Mouse (Mus musculus): ENCODE data around the gene Cdk5rap1. TPM values are rescaled to one million over a fixed set of nuclear protein-coding genes. Genes with fewer than 3 reads are reported as not detected.
"Not testable (repeated sequence)": the region's sequence is repeated elsewhere in the genome, so short reads cannot be mapped to it uniquely, and the experiment has no call there.

Cdk5rap1 gene
- polyA plus RNA-seq, 1 experiment = not detected

DNA sequence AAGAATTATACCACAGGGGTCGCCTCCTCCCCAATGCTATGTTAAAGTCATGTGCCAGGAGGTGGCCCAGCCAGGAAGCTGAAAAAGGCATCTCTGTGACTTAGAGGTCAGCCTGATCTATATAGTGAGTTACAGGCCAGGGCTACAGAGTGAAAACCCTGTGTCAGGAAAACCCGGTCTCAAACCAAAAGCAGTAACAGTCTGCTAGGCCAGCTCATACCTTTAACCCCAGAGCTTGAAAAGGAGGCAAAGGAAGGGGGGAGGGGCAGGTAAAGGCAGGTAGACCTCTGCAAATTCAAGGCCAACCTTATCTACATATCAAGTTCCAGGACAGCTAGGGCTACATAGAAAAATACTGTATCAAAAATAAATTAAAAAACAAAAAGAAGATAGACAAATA is 33.5 kb downstream of the Cdk5rap1 start:
- Histone ChIP-seq H3K4me3 (ENCODE audit: insufficient read depth, low read depth, low read length) (no peak overlapping the region), H3K27ac (ENCODE audit: insufficient read depth, low read depth, low read length) (no peak overlapping the region), H3K4me1 (ENCODE audit: control insufficient read depth, insufficient read depth, low read length) (no peaks in the 10 kb centered on the region)
- 76% methylated on average over 2 of the region's 2 CpGs for WGBS
- TF ChIP-seq POLR2A (IDR thresholded peaks at IDR 0.05; ENCODE audit: insufficient read depth, low read depth, low read length) = no peak
- TF ChIP-seq CTCF (IDR thresholded peaks at IDR 0.05; ENCODE audit: insufficient read depth, low read depth, low read length) = no peak

DNA sequence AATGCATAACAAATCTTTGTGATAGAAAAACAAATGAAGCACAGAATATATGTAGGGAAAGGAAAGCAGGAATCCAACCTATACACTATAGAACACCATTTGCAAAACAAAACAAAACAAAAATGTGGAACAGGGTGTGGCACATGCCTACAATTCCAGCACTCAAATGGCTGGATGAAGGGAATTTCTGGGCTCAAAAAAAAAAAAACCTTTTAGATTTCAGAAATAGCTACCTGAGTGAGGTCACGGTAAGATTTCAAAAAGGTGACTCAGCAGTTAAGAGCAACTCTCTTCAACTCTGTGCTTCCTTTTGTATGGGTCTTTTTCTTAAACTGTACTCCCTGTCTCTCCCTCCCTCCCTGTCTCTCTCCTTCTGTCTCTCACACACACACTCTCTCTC is 34.6 kb downstream of the Cdk5rap1 start:
- WGBS = 81% methylated on average over 1 of the region's 1 CpGs
- TF ChIP-seq CTCF (IDR thresholded peaks at IDR 0.05; ENCODE audit: insufficient read depth, low read depth, low read length) (no peak), POLR2A (IDR thresholded peaks at IDR 0.05; ENCODE audit: insufficient read depth, low read depth, low read length) (no peak)
- Histone ChIP-seq H3K4me1 (ENCODE audit: control insufficient read depth, insufficient read depth, low read length) (no peaks in the 10 kb centered on the region), H3K27ac (ENCODE audit: insufficient read depth, low read depth, low read length) (no peak overlapping the region), H3K4me3 (ENCODE audit: insufficient read depth, low read depth, low read length) (no peak overlapping the region)

DNA sequence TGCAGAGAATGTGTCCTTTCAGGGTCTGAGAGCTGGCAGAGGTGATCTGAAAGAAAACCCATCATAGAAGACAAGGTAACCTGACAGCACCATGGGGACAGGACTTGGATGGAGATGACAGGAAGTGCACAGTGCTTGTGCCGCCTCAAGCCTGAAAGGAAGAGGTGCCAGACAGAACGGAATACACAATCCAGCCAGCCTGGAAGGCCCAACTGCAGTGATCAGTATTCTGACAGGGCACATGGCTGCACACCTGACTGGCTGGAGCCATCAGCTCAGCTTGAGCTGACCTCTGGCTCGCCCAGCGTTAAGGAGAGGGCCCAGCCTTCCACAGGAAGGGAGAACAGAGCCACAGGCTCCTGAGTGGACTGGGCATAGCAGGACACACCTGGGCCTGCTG is 37.2 kb downstream of the Cdk5rap1 start:
- WGBS = 88% methylated on average over 4 of the region's 4 CpGs

DNA sequence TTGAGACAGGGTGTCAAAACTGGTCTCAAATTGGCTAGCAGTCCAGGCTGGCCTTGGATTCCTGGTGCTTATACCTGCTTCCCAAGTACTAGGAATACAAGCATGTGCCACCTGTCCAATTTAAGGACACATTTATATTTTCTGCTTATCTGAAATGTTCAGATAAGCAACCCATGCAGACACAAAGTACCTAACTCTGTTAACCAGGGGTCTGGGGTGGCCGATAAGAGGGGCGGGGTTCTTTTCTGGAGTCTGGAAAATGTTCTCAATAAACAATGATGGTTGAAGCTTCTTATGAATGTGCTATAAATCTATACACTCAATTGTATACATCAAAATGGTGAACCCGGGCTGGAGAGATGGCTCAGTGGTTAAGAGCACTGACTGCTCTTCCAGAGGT is 46.0 kb downstream of the Cdk5rap1 start:
- TF ChIP-seq POLR2A (IDR thresholded peaks at IDR 0.05; ENCODE audit: insufficient read depth, low read depth, low read length) (no peak), CTCF (IDR thresholded peaks at IDR 0.05; ENCODE audit: insufficient read depth, low read depth, low read length) (no peak)
- H3K4me3 ChIP-seq (ENCODE audit: insufficient read depth, low read depth, low read length) = no peak overlapping the region
- H3K4me1 ChIP-seq (ENCODE audit: control insufficient read depth, insufficient read depth, low read length) = no peaks in the 10 kb centered on the region
- H3K27ac ChIP-seq (ENCODE audit: insufficient read depth, low read depth, low read length) = no peak overlapping the region
- 84% methylated on average over 3 of the region's 3 CpGs for WGBS

More for the DNA sequence above, 37.2 kb downstream of the Cdk5rap1 start:
- Histone ChIP-seq H3K4me1 (ENCODE audit: control insufficient read depth, insufficient read depth, low read length) (no peaks in the 10 kb centered on the region), H3K4me3 (ENCODE audit: insufficient read depth, low read depth, low read length) (no peak overlapping the region), H3K27ac (ENCODE audit: insufficient read depth, low read depth, low read length) (no peak overlapping the region)
- no peak for TF ChIP-seq POLR2A (IDR thresholded peaks at IDR 0.05; ENCODE audit: insufficient read depth, low read depth, low read length)

DNA sequence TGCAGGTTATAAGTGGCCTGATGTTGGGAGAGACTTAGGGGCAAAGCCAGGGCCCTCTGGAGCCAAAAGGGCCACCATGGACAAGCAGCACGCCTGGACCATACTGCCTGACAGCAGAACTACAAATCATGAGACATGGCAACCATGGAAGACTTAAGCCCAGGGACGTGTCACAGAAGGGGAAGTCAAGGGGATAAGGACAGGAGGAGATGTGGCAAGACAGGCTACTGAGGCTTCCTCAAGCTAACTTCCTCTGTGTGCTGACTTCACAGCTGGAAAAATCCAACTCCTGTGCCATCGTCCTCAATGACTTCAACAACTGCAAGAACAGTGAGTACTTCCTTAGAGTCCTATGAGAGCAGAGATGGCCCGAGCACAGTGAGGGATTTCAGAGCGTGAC is 59.0 kb downstream of the Cdk5rap1 start:
- 85% methylated on average over 5 of the region's 5 CpGs for WGBS
- H3K4me3 ChIP-seq (ENCODE audit: insufficient read depth, low read depth, low read length); H3K27ac ChIP-seq (ENCODE audit: insufficient read depth, low read depth, low read length); H3K4me1 ChIP-seq (ENCODE audit: control insufficient read depth, insufficient read depth, low read length): not testable (repeated sequence)

DNA sequence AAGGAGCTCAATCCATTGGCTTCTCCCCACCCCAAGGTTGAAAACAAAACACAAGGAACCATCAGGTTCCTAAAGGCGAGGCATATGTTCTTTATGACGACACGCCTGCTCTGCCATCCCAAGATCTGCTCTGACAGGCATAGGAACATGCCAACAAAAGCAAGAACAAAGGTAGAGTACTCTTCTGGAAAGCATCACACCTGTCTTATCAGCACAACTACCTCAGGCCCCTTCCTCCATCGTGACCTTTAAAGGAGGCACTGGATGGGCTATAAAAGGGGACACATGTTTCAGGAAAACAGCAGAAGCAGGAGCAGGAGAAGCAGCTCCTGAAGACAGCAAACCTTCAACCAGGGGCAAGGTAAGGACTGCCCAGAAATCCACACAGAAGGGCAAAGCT is 65.9 kb downstream of the Cdk5rap1 start, which contains the start of gene Bpifb9b:
Gene Bpifb9b, plus strand, starts transcription at position 301 of the 400 bp plus-strand sequence.
- not testable (repeated sequence) for H3K27ac ChIP-seq (ENCODE audit: insufficient read depth, low read depth, low read length); H3K4me1 ChIP-seq (ENCODE audit: control insufficient read depth, insufficient read depth, low read length); H3K4me3 ChIP-seq (ENCODE audit: insufficient read depth, low read depth, low read length)
- 87% methylated on average over 4 of the region's 4 CpGs for WGBS

DNA sequence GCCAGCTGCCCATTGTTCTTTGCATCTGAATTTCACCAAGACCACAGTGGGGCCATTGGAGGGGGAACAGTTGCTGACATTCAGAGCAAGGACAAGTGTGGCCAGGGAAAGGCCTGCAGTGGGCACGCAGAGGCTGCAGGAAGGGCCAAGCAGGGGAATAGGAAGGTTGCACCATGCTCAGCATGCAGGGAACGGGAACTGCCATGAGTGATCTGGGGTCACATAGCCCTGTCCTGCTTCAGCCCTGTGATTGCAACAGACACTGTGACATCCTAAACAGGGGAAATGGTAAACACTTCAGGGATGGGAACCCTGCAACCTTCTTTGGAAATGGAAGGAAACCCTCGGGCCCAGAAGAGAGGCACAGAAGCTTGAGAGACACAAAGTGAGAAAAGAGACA is 68.2 kb downstream of the Cdk5rap1 start:
- WGBS = 85% methylated on average over 1 of the region's 3 CpGs
- not testable (repeated sequence) for H3K4me3 ChIP-seq (ENCODE audit: insufficient read depth, low read depth, low read length); H3K4me1 ChIP-seq (ENCODE audit: control insufficient read depth, insufficient read depth, low read length); H3K27ac ChIP-seq (ENCODE audit: insufficient read depth, low read depth, low read length)

DNA sequence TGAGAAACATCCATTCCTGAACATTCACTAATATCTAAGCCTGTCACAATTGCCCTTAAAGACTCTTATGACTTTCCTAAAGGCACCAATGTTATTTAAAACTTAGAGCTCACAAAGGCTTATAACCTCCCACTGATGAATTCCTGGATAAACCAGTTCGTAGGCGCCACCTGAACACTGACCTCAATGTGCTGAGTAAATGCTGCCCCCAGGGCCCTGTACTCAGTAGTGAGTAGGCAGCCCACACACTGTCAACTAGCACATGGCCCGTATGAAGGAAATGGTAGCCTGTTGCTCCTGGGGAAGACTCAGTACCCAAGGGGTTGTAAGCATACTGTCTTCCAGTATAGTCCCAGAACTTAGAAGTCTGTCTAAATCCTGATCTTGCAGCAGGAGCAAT is 71.0 kb downstream of the Cdk5rap1 start:
- H3K27ac ChIP-seq (ENCODE audit: insufficient read depth, low read depth, low read length) = no peak overlapping the region
- H3K4me3 ChIP-seq (ENCODE audit: insufficient read depth, low read depth, low read length) = no peak overlapping the region
- TF ChIP-seq CTCF (IDR thresholded peaks at IDR 0.05; ENCODE audit: insufficient read depth, low read depth, low read length) = no peak
- no peak for TF ChIP-seq POLR2A (IDR thresholded peaks at IDR 0.05; ENCODE audit: insufficient read depth, low read depth, low read length)
- H3K4me1 ChIP-seq (ENCODE audit: control insufficient read depth, insufficient read depth, low read length) = no peaks in the 10 kb centered on the region
- WGBS = 90% methylated on average over 3 of the region's 3 CpGs

DNA sequence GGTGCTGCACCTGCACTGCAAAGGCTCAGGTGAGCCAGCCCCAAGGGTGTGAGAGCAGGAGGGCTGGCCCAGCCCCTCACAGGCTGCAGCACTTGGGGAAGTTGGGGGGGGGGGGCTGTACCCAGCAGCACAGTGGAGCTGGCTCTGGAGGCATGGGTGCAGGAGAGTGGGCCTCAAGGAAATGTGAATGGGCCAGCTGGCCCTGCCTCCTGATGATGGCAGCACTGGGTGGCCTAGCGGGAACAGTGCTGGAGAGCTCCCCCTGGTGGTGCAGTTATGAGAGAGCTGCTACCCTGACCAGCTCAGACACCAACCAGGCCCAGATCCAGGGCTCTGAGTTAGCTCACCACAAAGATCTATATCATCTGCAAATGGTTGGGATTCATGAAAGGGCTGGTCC is 72.3 kb downstream of the Cdk5rap1 start:
- WGBS = 33% methylated on average over 1 of the region's 1 CpGs
- H3K4me3 ChIP-seq (ENCODE audit: insufficient read depth, low read depth, low read length) = no peak overlapping the region
- no peak for TF ChIP-seq POLR2A (IDR thresholded peaks at IDR 0.05; ENCODE audit: insufficient read depth, low read depth, low read length)
- TF ChIP-seq CTCF (IDR thresholded peaks at IDR 0.05; ENCODE audit: insufficient read depth, low read depth, low read length) = no peak; the same call in 1 of the 2 replicates
- H3K27ac ChIP-seq (ENCODE audit: insufficient read depth, low read depth, low read length) = no peak overlapping the region
- H3K4me1 ChIP-seq (ENCODE audit: control insufficient read depth, insufficient read depth, low read length) = no peaks in the 10 kb centered on the region

DNA sequence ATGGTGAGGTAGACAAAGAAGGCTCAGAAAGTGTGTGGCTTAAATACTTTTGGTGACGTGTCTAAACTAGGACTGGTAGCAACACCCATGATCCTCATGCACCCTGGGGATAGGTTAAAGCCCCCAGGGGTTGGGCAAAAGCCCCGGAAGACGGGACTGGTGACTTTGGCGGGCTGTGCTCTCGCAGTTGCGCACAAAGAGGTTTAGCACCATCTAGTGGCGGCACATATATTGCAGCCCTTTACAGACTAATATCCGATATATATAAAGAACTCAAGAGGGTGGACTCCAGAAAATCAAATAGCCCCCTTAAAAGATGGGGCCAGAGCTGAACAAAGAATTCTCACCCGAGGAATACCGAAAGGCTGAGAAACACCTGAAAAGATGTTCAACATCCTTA is 78.1 kb downstream of the Cdk5rap1 start:
- WGBS = 3% methylated on average over 10 of the region's 10 CpGs
- not testable (repeated sequence) for H3K4me1 ChIP-seq (ENCODE audit: control insufficient read depth, insufficient read depth, low read length); H3K4me3 ChIP-seq (ENCODE audit: insufficient read depth, low read depth, low read length); H3K27ac ChIP-seq (ENCODE audit: insufficient read depth, low read depth, low read length)
- 0 out of 2 replicates have a peak, but pooled peaks have one; percentile 13 for TF ChIP-seq CTCF (IDR thresholded peaks at IDR 0.05; ENCODE audit: insufficient read depth, low read depth, low read length)

All from olfactory bulb, adult 2 months (tissue).